Mouse (Mus musculus): ENCODE data around the gene Nrl.

- TF ChIP-seq CTCF (IDR thresholded peaks at IDR 0.05; ENCODE audit: extremely low read depth, insufficient read length, insufficient replicate concordance, low read depth, low read length) (no peak), POLR2A (IDR thresholded peaks at IDR 0.05; ENCODE audit: low read depth, low read length) (no peak)
These were observed 55.0 kb downstream of the Nrl start for GRCm38 (mm10) chr14:55469821-55470220.
